Mouse (Mus musculus): ENCODE measurements around the gene Prrg2. TPM values are rescaled to one million over a fixed set of nuclear protein-coding genes. Genes with fewer than 3 reads are reported as not detected.

Gene Prrg2
- total RNA-seq, 1 experiment: 11.4 TPM

GRCm38 (mm10) chr7:45092828-45093515 is 30.5 kb upstream of the Prrg2 start:
- peak overlapping the region; percentile 13; the same call in 1 of the 2 replicates for H3K9ac ChIP-seq (ENCODE audit: insufficient read depth, low read depth, low read length, poor library complexity, severe bottlenecking)
- no peaks in the 10 kb centered on the region for H3K9me3 ChIP-seq (ENCODE audit: control insufficient read depth, insufficient read depth, low read depth, low read length)
- peaks cover 4 to 29% of the 10 kb centered on the region in 2 experiments; a peak in 2 of 4 replicates for H3K4me1 ChIP-seq (ENCODE audit: control insufficient read depth in 2 of 2, insufficient read depth in 2 of 2, low read length in 2 of 2, poor library complexity in 1 of 2)
- DNase-seq (ENCODE audit: low read depth, low spot score): no peak
- H3K36me3 ChIP-seq (ENCODE audit: control insufficient read depth, insufficient read depth, low read length, poor library complexity, severe bottlenecking): no peaks in the 10 kb centered on the region
- no peak overlapping the region for H3K27ac ChIP-seq (ENCODE audit: insufficient read depth, low read depth, low read length, poor library complexity, severe bottlenecking)
- in situ Hi-C loops (cut with MboI; ENCODE audit: low sequenced_read_pairs in 2 of 2, unreplicated experiment in 2 of 2): no loop called here
- no peak overlapping the region for H3K4me3 ChIP-seq (ENCODE audit: insufficient read depth in 1 of 2, low read depth in 1 of 2, low read length in 2 of 2, poor library complexity in 1 of 2, severe bottlenecking in 1 of 2)
- TF ChIP-seq ZC3H11A (IDR thresholded peaks at IDR 0.05; ENCODE audit: borderline replicate concordance, low read depth, low read length): no peak
- TF ChIP-seq MAFK (IDR thresholded peaks at IDR 0.05; ENCODE audit: insufficient read depth, low read depth, low read length): no peak
- no peak for TF ChIP-seq HCFC1 (IDR thresholded peaks at IDR 0.05; ENCODE audit: borderline replicate concordance, insufficient read depth, low read length)
- TF ChIP-seq ZNF384 (IDR thresholded peaks at IDR 0.05; ENCODE audit: low read depth, low read length): no peak
- TF ChIP-seq CHD2 (IDR thresholded peaks at IDR 0.05; ENCODE audit: low read depth, low read length): no peak

DNA sequence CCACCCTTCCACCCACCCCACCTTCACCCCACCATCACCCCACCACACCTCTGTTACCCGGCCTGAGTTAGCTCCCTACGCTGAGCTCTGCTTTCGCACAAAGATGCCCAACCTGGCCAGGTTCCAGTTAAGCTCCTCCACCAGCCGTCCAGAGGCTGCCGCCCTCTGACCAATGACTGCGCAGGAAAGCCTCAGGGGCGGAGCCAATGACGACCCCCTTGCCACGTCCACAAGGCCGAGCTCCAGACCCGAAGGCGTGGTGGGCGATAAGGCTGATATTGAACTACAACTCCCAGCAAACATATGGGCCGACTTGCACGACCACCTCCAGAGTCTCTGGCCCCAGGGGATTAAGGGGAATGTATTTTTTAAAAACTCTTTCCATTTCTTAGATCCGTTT is 29.6 kb upstream of the Prrg2 start, which contains the start of gene Rcn3:
Gene Rcn3 (minus strand): TSS at position 174 of the 400 bp plus-strand sequence.
- H3K27ac ChIP-seq (ENCODE audit: insufficient read depth, low read depth, low read length, poor library complexity, severe bottlenecking): no peak within 1 kb of the TSS
- in situ Hi-C loops (cut with MboI; ENCODE audit: low sequenced_read_pairs in 2 of 2, unreplicated experiment in 2 of 2): no loop called here
- no peak for TF ChIP-seq ZNF384 (IDR thresholded peaks at IDR 0.05; ENCODE audit: low read depth, low read length)
- TF ChIP-seq HCFC1 (IDR thresholded peaks at IDR 0.05; ENCODE audit: borderline replicate concordance, insufficient read depth, low read length): peak; percentile 84
- no peak for TF ChIP-seq MAFK (IDR thresholded peaks at IDR 0.05; ENCODE audit: insufficient read depth, low read depth, low read length)
- no peak for TF ChIP-seq CHD2 (IDR thresholded peaks at IDR 0.05; ENCODE audit: low read depth, low read length)
- TF ChIP-seq ZC3H11A (IDR thresholded peaks at IDR 0.05; ENCODE audit: borderline replicate concordance, low read depth, low read length): no peak
- no peaks in the 10 kb centered on the region for H3K9me3 ChIP-seq (ENCODE audit: control insufficient read depth, insufficient read depth, low read depth, low read length)
- H3K4me1 ChIP-seq (ENCODE audit: control insufficient read depth in 2 of 2, insufficient read depth in 2 of 2, low read length in 2 of 2, poor library complexity in 1 of 2): peaks cover 4 to 27% of the 10 kb centered on the region in 2 experiments; a peak in 2 of 4 replicates
- DNase-seq (ENCODE audit: low read depth, low spot score): peak; percentile 83
- H3K9ac ChIP-seq (ENCODE audit: insufficient read depth, low read depth, low read length, poor library complexity, severe bottlenecking): peak within 1 kb of the TSS; percentile 64; the same call in 1 of the 2 replicates
- H3K36me3 ChIP-seq (ENCODE audit: control insufficient read depth, insufficient read depth, low read length, poor library complexity, severe bottlenecking): no peaks in the 10 kb centered on the region
- peak within 1 kb of the TSS; percentile 52 to 71 for H3K4me3 ChIP-seq (ENCODE audit: insufficient read depth in 1 of 2, low read depth in 1 of 2, low read length in 2 of 2, poor library complexity in 1 of 2, severe bottlenecking in 1 of 2)

DNA sequence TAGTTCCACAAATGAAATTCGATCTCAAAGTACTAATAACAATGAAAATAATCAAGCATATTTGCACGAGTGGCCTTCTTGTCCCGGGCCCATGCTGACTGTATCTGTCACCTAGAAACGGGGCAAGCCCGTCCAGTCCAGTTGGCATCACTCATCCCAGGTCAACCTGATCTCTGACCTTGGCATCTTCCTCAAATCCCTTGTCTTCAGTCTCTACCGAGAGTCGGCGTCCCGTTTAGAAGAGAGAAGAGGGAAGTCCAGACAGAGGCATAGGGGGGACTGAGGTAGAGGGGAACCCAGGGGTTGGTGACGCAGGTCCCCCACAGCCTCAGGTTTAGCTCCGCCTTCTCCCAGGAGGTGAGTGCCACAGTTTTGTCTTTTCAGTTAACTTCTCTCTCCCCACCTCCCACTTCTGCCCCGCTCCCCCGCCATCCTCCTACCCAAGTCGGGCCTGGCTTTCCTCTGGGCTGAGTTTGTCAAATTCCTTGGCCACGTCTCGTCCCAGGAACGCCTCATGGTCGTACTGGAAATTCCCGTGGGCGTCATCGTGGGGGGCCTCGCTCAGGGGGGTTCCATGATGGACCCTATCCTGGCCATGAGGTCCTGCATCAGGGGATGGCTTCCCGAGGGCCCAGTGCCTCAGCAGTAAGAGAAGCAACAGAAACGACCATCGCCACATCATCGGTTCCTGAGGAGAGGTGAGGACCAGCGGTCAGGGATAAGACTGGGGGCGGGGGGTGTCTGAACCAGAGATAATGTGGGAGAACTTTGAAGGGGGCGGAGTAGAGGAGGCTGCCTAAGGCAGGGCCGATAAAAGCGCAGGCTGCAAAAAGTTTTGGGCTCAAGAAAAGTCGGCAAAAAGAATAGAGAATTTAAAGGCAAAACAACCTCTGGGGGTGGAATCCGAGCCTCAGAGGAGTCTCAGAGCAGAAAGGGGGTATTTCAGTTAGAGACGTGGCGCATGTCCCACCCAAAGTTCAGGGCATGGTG is 28.8 kb upstream of the Prrg2 start:
- H3K36me3 ChIP-seq (ENCODE audit: control insufficient read depth, insufficient read depth, low read length, poor library complexity, severe bottlenecking): no peaks in the 10 kb centered on the region
- in situ Hi-C loops (cut with MboI; ENCODE audit: low sequenced_read_pairs in 2 of 2, unreplicated experiment in 2 of 2): no loop called here
- H3K27ac ChIP-seq (ENCODE audit: insufficient read depth, low read depth, low read length, poor library complexity, severe bottlenecking): no peak overlapping the region
- H3K9ac ChIP-seq (ENCODE audit: insufficient read depth, low read depth, low read length, poor library complexity, severe bottlenecking): peak overlapping the region; percentile 64; the same call in 1 of the 2 replicates
- peak overlapping the region; percentile 52 to 71 for H3K4me3 ChIP-seq (ENCODE audit: insufficient read depth in 1 of 2, low read depth in 1 of 2, low read length in 2 of 2, poor library complexity in 1 of 2, severe bottlenecking in 1 of 2)
- TF ChIP-seq MAFK (IDR thresholded peaks at IDR 0.05; ENCODE audit: insufficient read depth, low read depth, low read length) (no peak), HCFC1 (IDR thresholded peaks at IDR 0.05; ENCODE audit: borderline replicate concordance, insufficient read depth, low read length) (no peak), CHD2 (IDR thresholded peaks at IDR 0.05; ENCODE audit: low read depth, low read length) (no peak), ZNF384 (IDR thresholded peaks at IDR 0.05; ENCODE audit: low read depth, low read length) (no peak), ZC3H11A (IDR thresholded peaks at IDR 0.05; ENCODE audit: borderline replicate concordance, low read depth, low read length) (no peak)
- H3K4me1 ChIP-seq (ENCODE audit: control insufficient read depth in 2 of 2, insufficient read depth in 2 of 2, low read length in 2 of 2, poor library complexity in 1 of 2): peaks cover 4 to 27% of the 10 kb centered on the region in 2 experiments; a peak in 2 of 4 replicates
- DNase-seq (ENCODE audit: low read depth, low spot score): no peak
- no peaks in the 10 kb centered on the region for H3K9me3 ChIP-seq (ENCODE audit: control insufficient read depth, insufficient read depth, low read depth, low read length)

DNA sequence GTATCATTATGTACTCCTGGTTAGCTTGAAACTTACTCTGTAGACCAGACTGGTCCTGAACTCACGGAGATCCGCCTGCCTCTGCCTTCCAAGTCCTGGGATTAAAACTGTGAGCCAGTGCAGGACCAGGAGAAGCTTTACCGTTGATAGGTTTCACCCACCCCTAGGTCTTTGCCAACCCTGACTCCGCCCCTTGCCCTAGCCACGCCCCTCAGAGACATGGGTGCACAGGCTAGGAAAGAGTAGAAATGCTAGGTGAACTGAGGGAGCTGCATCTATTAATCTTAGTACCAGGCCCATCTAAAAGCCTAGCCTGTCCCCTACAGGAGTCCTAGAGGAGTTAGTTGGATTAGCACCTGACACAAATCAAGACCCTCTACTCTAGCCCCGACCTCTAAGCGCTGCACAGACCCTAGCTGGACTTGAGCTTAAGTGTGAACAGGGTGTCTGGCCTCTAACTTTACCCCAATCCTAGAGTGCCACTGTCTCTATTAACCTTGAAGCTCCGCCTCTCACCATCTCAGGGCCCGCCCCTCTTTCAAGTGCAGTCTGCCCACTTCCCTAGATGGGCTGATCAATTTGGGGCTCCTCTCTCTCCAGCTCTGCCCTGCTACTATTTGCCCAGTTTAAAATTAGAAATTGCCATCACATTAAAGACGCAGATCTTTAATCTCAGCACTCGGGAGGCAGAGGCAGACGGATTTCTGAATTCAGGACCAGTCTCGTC is 27.9 kb upstream of the Prrg2 start:
- Histone ChIP-seq H3K4me1 (ENCODE audit: control insufficient read depth in 2 of 2, insufficient read depth in 2 of 2, low read length in 2 of 2, poor library complexity in 1 of 2) (peaks cover 4 to 24% of the 10 kb centered on the region in 2 experiments; a peak in 2 of 4 replicates), H3K27ac (ENCODE audit: insufficient read depth, low read depth, low read length, poor library complexity, severe bottlenecking) (no peak overlapping the region), H3K9ac (ENCODE audit: insufficient read depth, low read depth, low read length, poor library complexity, severe bottlenecking) (no peak overlapping the region), H3K4me3 (ENCODE audit: insufficient read depth in 1 of 2, low read depth in 1 of 2, low read length in 2 of 2, poor library complexity in 1 of 2, severe bottlenecking in 1 of 2) (no peak overlapping the region), H3K9me3 (ENCODE audit: control insufficient read depth, insufficient read depth, low read depth, low read length) (no peaks in the 10 kb centered on the region), H3K36me3 (ENCODE audit: control insufficient read depth, insufficient read depth, low read length, poor library complexity, severe bottlenecking) (no peaks in the 10 kb centered on the region; the same call in 1 of the 2 replicates)
- in situ Hi-C loops (cut with MboI; ENCODE audit: low sequenced_read_pairs in 2 of 2, unreplicated experiment in 2 of 2): no loop called here
- TF ChIP-seq MAFK (IDR thresholded peaks at IDR 0.05; ENCODE audit: insufficient read depth, low read depth, low read length) (no peak), ZNF384 (IDR thresholded peaks at IDR 0.05; ENCODE audit: low read depth, low read length) (no peak), CHD2 (IDR thresholded peaks at IDR 0.05; ENCODE audit: low read depth, low read length) (no peak), HCFC1 (IDR thresholded peaks at IDR 0.05; ENCODE audit: borderline replicate concordance, insufficient read depth, low read length) (no peak), ZC3H11A (IDR thresholded peaks at IDR 0.05; ENCODE audit: borderline replicate concordance, low read depth, low read length) (no peak)
- no peak for DNase-seq (ENCODE audit: low read depth, low spot score)
